Comparison of ENCODE assay signal across 8 mouse cellular contexts in genomic region chr1:152625651-152626050, GRCm38 (mm10).
DNase-seq lines count a peak whose midpoint lies in the region; ATAC-seq and TF ChIP-seq lines count a peak whose summit lies in the region.

No protein-coding gene starts in this region.

- no peak overlapping the region for H3K27ac ChIP-seq in layer of hippocampus, adult 2 months
- no peak overlapping the region for H3K27ac ChIP-seq in forebrain, embryonic 12.5 days
- H3K27ac ChIP-seq in limb, embryonic 12.5 days = peak overlapping the region; percentile 91; the same call in 1 of the 2 replicates
- peak overlapping the region; percentile 77; the same call in 1 of the 2 replicates for H3K27ac ChIP-seq in neural tube, embryonic 14.5 days (ENCODE audit: low read depth, low read length)

- H3K9ac ChIP-seq in forebrain, embryonic 12.5 days = peak overlapping the region; percentile 66; the same call in 1 of the 2 replicates
- no peak overlapping the region for H3K9ac ChIP-seq in limb, embryonic 12.5 days (replicated peaks)
- no peak overlapping the region for H3K9ac ChIP-seq in neural tube, embryonic 14.5 days (replicated peaks; ENCODE audit: low read depth, low read length)

- no peak; the same call in 1 of the 2 replicates for ATAC-seq in forebrain, embryonic 12.5 days (ENCODE audit: low FRiP score)
- no peak; the same call in 1 of the 2 replicates for ATAC-seq in limb, embryonic 12.5 days (ENCODE audit: insufficient number of reproducible peaks, insufficient read depth, low FRiP score, low TSS enrichment, low read depth)
- no peak for ATAC-seq in neural tube, embryonic 14.5 days (ENCODE audit: low read depth)

- H3K4me1 ChIP-seq in forebrain, embryonic 12.5 days = peaks cover 27% of the 10 kb centered on the region
- H3K4me1 ChIP-seq in limb, embryonic 12.5 days (replicated peaks) = peaks cover 21% of the 10 kb centered on the region
- peaks cover 4% of the 10 kb centered on the region; the same call in 1 of the 2 replicates for H3K4me1 ChIP-seq in neural tube, embryonic 14.5 days (ENCODE audit: control insufficient read depth, insufficient read depth, low read length)

- no peaks in the 10 kb centered on the region for H3K36me3 ChIP-seq in forebrain, embryonic 12.5 days (replicated peaks)
- no peaks in the 10 kb centered on the region for H3K36me3 ChIP-seq in limb, embryonic 12.5 days
- no peaks in the 10 kb centered on the region for H3K36me3 ChIP-seq in neural tube, embryonic 14.5 days (ENCODE audit: control insufficient read depth, insufficient read depth, low read length)

- H3K27me3 ChIP-seq in forebrain, embryonic 12.5 days = peaks cover 14% of the 10 kb centered on the region
- no peaks in the 10 kb centered on the region for H3K27me3 ChIP-seq in limb, embryonic 12.5 days
- H3K27me3 ChIP-seq in neural tube, embryonic 14.5 days (ENCODE audit: control insufficient read depth, insufficient read depth, low read length) = no peaks in the 10 kb centered on the region

- peak overlapping the region; percentile 74 for H3K4me2 ChIP-seq in forebrain, embryonic 12.5 days
- peak overlapping the region; percentile 74 for H3K4me2 ChIP-seq in limb, embryonic 12.5 days
- H3K4me2 ChIP-seq in neural tube, embryonic 14.5 days (ENCODE audit: low read depth, low read length) = peak overlapping the region; percentile 88

- TF ChIP-seq CTCF in layer of hippocampus, adult 2 months (conservative IDR thresholded peaks at IDR 0.05) = no peak

- no peaks in the 10 kb centered on the region for H3K9me3 ChIP-seq in forebrain, embryonic 12.5 days
- H3K9me3 ChIP-seq in limb, embryonic 12.5 days = no peaks in the 10 kb centered on the region
- no peaks in the 10 kb centered on the region for H3K9me3 ChIP-seq in neural tube, embryonic 14.5 days (ENCODE audit: control insufficient read depth, low read length)

- no peak for DNase-seq in layer of hippocampus, adult 2 months (ENCODE audit: low spot score in 2 of 2)
- DNase-seq in layer of hippocampus, adult 8-10 months (ENCODE audit: low spot score in 2 of 2) = no peak
- no peak for DNase-seq in layer of hippocampus, postnatal 36 days
- no peak for DNase-seq in lung, adult 18-20 months
- DNase-seq in layer of hippocampus, adult 18-20 months (ENCODE audit: low spot score in 2 of 2) = no peak

- H3K4me3 ChIP-seq in layer of hippocampus, adult 2 months = peak overlapping the region; percentile 72; the same call in 1 of the 2 replicates
- H3K4me3 ChIP-seq in forebrain, embryonic 12.5 days (replicated peaks) = peak overlapping the region; percentile 56
- H3K4me3 ChIP-seq in limb, embryonic 12.5 days (replicated peaks) = peak overlapping the region; percentile 63
- peak overlapping the region; percentile 61 for H3K4me3 ChIP-seq in neural tube, embryonic 14.5 days (ENCODE audit: low read depth, low read length)

Comparison
In these comparisons a context has a peak if more than half of its experiments do, and no peak if none do; other contexts are left out.
1. H3K27ac ChIP-seq: peak in limb, embryonic 12.5 days (single experiment) and neural tube, embryonic 14.5 days (single experiment); none in layer of hippocampus, adult 2 months (single experiment) and forebrain, embryonic 12.5 days (single experiment).
2. Peak in every context shown above with its lines, with median percentiles within 50 percentile points of each other: H3K4me3 ChIP-seq and H3K4me2 ChIP-seq.